Mouse (Mus musculus): ENCODE results near the gene F12.

- TF ChIP-seq POLR2A (IDR thresholded peaks at IDR 0.05; ENCODE audit: low read depth, low read length) (no peak; the same call in 1 of the 2 replicates), CTCF (IDR thresholded peaks at IDR 0.05; ENCODE audit: extremely low read depth, insufficient read length, insufficient replicate concordance, low read depth, low read length) (no peak)
These were observed 27.1 kb downstream of the F12 start for GRCm38 (mm10) chr13:55399300-55400038.
